Mouse (Mus musculus): ENCODE results near the gene Exoc3l4.
A peak's percentile ranks its signal among the peaks of the same experiment; 100 is the strongest.

Gene Exoc3l4

GRCm38 (mm10) chr12:111450359-111450758 lies 33.5 kb downstream of the Exoc3l4 start:
- no peak for DNase-seq (ENCODE audit: low spot score in 2 of 2)

- no peak for DNase-seq (ENCODE audit: low spot score in 2 of 2)
Observed at GRCm38 (mm10) chr12:111451561-111451960, 34.7 kb downstream of the Exoc3l4 start.

- no peak for DNase-seq (ENCODE audit: low spot score in 2 of 2)
Observed at GRCm38 (mm10) chr12:111454021-111454420, 37.2 kb downstream of the Exoc3l4 start.

- DNase-seq (ENCODE audit: low spot score in 2 of 2): no peak
Observed at GRCm38 (mm10) chr12:111454543-111455280, 37.9 kb downstream of the Exoc3l4 start.

- no peak for DNase-seq (ENCODE audit: low spot score in 2 of 2)
Observed at GRCm38 (mm10) chr12:111455311-111455846, 38.6 kb downstream of the Exoc3l4 start.

- no peak for DNase-seq (ENCODE audit: low spot score in 2 of 2)
Observed at GRCm38 (mm10) chr12:111455860-111456259, 39.0 kb downstream of the Exoc3l4 start.

GRCm38 (mm10) chr12:111457742-111458141 lies 40.9 kb downstream of the Exoc3l4 start:
- DNase-seq (ENCODE audit: low spot score in 2 of 2): no peak

GRCm38 (mm10) chr12:111463570-111463969 lies 46.8 kb downstream of the Exoc3l4 start:
- no peak for DNase-seq (ENCODE audit: low spot score in 2 of 2)

- no peak for DNase-seq (ENCODE audit: low spot score in 2 of 2)
Observed at GRCm38 (mm10) chr12:111466369-111466768, 49.6 kb downstream of the Exoc3l4 start.

- DNase-seq (ENCODE audit: low spot score in 2 of 2): no peak
Observed at GRCm38 (mm10) chr12:111468206-111468605, 51.4 kb downstream of the Exoc3l4 start.

GRCm38 (mm10) chr12:111469507-111469906 lies 52.7 kb downstream of the Exoc3l4 start:
- DNase-seq (ENCODE audit: low spot score in 2 of 2): peak; percentile 17 to 46

GRCm38 (mm10) chr12:111471119-111471518 lies 54.3 kb downstream of the Exoc3l4 start:
- no peak for DNase-seq (ENCODE audit: low spot score in 2 of 2)

GRCm38 (mm10) chr12:111471721-111472120 lies 54.9 kb downstream of the Exoc3l4 start:
- no peak for DNase-seq (ENCODE audit: low spot score in 2 of 2)

- no peak for DNase-seq (ENCODE audit: low spot score in 2 of 2)
Observed at GRCm38 (mm10) chr12:111472886-111473285, 56.1 kb downstream of the Exoc3l4 start.

- no peak for DNase-seq (ENCODE audit: low spot score in 2 of 2)
Observed at GRCm38 (mm10) chr12:111474384-111474783, 57.6 kb downstream of the Exoc3l4 start.

GRCm38 (mm10) chr12:111474893-111475643 lies 58.3 kb downstream of the Exoc3l4 start:
- no peak for DNase-seq (ENCODE audit: low spot score in 2 of 2)

GRCm38 (mm10) chr12:111478924-111479323 lies 62.1 kb downstream of the Exoc3l4 start:
- DNase-seq (ENCODE audit: low spot score in 2 of 2): no peak

GRCm38 (mm10) chr12:111479917-111480316 lies 63.1 kb downstream of the Exoc3l4 start:
- no peak for DNase-seq (ENCODE audit: low spot score in 2 of 2)

Measured in natural killer cell, adult 2 months (primary cell).